Comparison of ENCODE assay signal across 14 mouse cellular contexts in the genomic region with DNA sequence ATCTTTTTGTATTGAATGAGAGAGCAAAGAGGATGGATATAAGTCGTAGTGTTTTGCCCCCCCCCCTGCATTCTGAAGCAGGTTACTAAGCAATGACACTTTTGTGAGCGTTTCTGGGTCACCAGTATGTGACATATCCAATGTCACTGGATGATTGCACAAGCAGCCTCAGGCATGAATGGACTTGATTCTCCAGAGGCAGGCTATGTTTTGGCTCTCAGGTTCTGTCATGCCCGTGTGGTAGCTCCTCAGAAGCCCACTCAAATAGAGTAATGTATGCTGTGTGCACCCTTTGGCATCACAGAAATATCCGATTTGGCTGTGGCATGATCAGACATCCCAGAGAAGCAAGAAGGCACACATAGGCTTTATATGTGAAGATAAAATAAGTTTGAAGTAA.
DNase-seq lines count a peak whose midpoint lies in the region.
"Had no signal": no experiment of that assay in that cellular context is flagged by ENCODE, and none has a peak within 500 bp of the region (broad histone marks: within the 10 kb centered on the region; RNA-seq: fewer than 3 reads in every experiment).

No protein-coding gene starts in this region.

- peak; percentile 23 to 75 for DNase-seq in adrenal gland, adult (ENCODE audit: inconsistent age in 2 of 2, low spot score in 1 of 2)
- no peak for DNase-seq in adrenal gland, postnatal 4 days (ENCODE audit: low spot score in 2 of 2)
- peak; percentile 19 for DNase-seq in adrenal gland, adult 8-10 months
- DNase-seq in adrenal gland, postnatal 36 days, result peak; percentile 23 to 46
- no peak for DNase-seq in layer of hippocampus, postnatal 14 days (ENCODE audit: low spot score in 2 of 2)
- no peak for DNase-seq in right cerebral cortex, postnatal 25 days
- no peak for DNase-seq in right cerebral cortex, adult 18-20 months
- DNase-seq: cerebellum, adult 18-20 months; cerebellum, adult 9-11 months; cerebellum, postnatal 36 days; gastrocnemius, postnatal 36 days; heart, adult 2 months; heart, postnatal 14 days; kidney, adult 8-10 months had no signal

Comparison
In these comparisons a context has a peak if more than half of its experiments do, and no peak if none do; other contexts are left out.
1. DNase-seq: peak in adrenal gland, adult (2 of 2), adrenal gland, adult 8-10 months (single experiment) and adrenal gland, postnatal 36 days (2 of 2); none in adrenal gland, postnatal 4 days (0 of 2), layer of hippocampus, postnatal 14 days (0 of 2), right cerebral cortex, postnatal 25 days (single experiment) and right cerebral cortex, adult 18-20 months (single experiment).